Mouse (Mus musculus) heart, embryonic 16.5 days (tissue): ENCODE data around the gene Slc3a1. TPM values are rescaled to one million over a fixed set of nuclear protein-coding genes. Genes with fewer than 3 reads are reported as not detected.

Source experiments
- ATAC-seq: fragments of 200-750 bp; cut with Nextera tagmentation; replicated peaks from 2 replicates; pipeline ENCODE4 v1.8.0; 2017; ENCODE audit warnings: moderate number of reproducible peaks; ENCODE audit not compliant: insufficient read depth, low FRiP score; ENCODE audit errors: extremely low read depth
- H3K27ac ChIP-seq: fragments of 300-500 bp; sonication (generic); 2 replicates; pipeline ENCODE4 v1.5.1; 2014; ENCODE audit warnings: mild to moderate bottlenecking, low read length, control low read depth, moderate library complexity
- H3K27me3 ChIP-seq: fragments of 300-500 bp; sonication (generic); 2 replicates; pipeline ENCODE4 v1.6.1; 2014; ENCODE audit warnings: low read length, mixed read lengths; ENCODE audit not compliant: control insufficient read depth, insufficient read depth
- H3K36me3 ChIP-seq: fragments of 300-500 bp; sonication (generic); 2 replicates; pipeline ENCODE4 v1.6.1; 2014; ENCODE audit not compliant: control insufficient read depth, insufficient read depth
- H3K4me1 ChIP-seq: fragments of 300-500 bp; sonication (generic); 2 replicates; pipeline ENCODE4 v1.6.1; 2014; ENCODE audit warnings: low read length, mixed read lengths; ENCODE audit not compliant: control insufficient read depth, insufficient read depth
- H3K4me2 ChIP-seq: fragments of 300-500 bp; sonication (generic); 2 replicates; pipeline ENCODE4 v1.6.1; 2014; ENCODE audit warnings: low read depth, mild to moderate bottlenecking, control low read depth, low read length
- H3K4me3 ChIP-seq: fragments of 300-500 bp; sonication (generic); 2 replicates; pipeline ENCODE4 v1.5.1; 2014; ENCODE audit warnings: mild to moderate bottlenecking, control low read depth, low read length
- H3K9ac ChIP-seq: fragments of 300-500 bp; sonication (generic); 2 replicates; pipeline ENCODE4 v1.6.1; 2014; ENCODE audit warnings: low read length, control low read depth
- H3K9me3 ChIP-seq: fragments of 300-500 bp; sonication (generic); replicated peaks from 2 replicates; pipeline ENCODE4 v1.6.1; 2016; ENCODE audit warnings: low read length; ENCODE audit not compliant: control insufficient read depth
- WGBS: fragments of 180-500 bp; shearing (Covaris S2); extraction: QIAGEN DNeasy Blood & Tissue Kit; methylation state at CpG from one replicate; pipeline ENCODE4 v1.1.7; 2014; 5-methylcytosine and 5-hydroxymethylcytosine counted together
- polyA plus RNA-seq: library from polyadenylated mRNA; unstranded; fragments of >200 nt; fragmentation: Nextera tagmentation; extraction: Ambion mirVana; gene quantifications from 2 replicates; pipeline ENCODE4 v1.2.1, GENCODE M21; 2015

Gene Slc3a1
- 0.22 and 0.26 TPM in 2 replicates for polyA plus RNA-seq

DNA sequence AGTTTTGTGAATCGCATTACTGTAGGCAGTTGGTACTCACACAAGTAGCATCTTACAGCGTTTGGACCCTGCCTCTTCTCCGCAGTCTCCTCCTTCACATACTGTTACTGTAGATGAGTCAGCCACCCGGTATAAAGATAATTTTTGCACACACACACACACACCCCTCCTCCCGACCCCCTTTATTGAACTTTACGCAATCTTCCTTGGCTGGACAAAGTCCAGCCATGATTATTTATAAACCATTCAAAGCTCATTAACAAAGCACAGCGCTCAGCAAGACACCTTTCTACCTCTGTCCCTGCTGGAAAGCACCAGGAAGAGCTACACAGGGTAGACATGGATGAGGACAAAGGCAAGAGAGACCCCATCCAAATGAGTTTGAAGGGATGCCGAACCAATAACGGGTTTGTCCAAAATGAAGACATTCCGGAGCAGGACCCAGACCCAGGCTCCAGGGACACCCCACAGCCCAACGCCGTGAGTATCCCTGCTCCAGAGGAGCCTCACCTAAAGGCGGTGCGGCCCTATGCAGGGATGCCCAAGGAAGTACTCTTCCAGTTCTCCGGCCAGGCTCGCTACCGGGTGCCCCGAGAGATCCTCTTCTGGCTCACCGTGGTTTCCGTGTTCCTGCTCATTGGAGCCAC lies at the start of gene Slc3a1:
TSS of gene Slc3a1 (plus strand) at position 284 of the 647 bp plus-strand sequence.
- ATAC-seq = no peak
- no peaks in the 10 kb centered on the region for H3K27me3 ChIP-seq
- 88% methylated on average over 20 of the region's 20 CpGs for WGBS

DNA sequence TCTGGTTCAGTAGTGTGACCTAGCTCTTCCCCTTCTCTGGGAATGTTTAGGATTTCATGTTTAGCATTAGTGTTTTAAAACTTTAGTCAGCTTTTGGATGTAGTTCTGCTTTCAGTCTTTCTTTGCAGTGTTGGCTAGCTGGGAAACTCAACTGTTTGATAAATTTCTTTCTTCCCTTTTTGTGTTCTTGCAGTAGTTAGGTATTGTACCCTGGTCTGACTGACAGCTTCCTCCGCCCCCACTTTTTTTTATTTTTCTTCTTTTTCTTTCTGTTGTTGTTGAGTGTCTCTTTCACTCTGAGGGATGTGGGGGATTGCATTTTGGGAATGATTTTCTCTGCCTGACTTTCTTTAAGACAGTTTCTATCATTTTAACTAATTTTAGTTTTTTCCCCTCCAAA lies 46.5 kb upstream of the Slc3a1 start:
- H3K27me3 ChIP-seq = no peaks in the 10 kb centered on the region
- ATAC-seq = no peak
- WGBS = 96% methylated on average over 1 of the region's 1 CpGs

More for the DNA sequence above, at the start of gene Slc3a1:
- Histone ChIP-seq H3K4me2 (no peak within 1 kb of the TSS), H3K9ac (no peak within 1 kb of the TSS), H3K36me3 (no peaks in the 10 kb centered on the region), H3K27ac (no peak within 1 kb of the TSS), H3K4me3 (no peak within 1 kb of the TSS), H3K4me1 (0 out of 2 replicates have a peak, but pooled peaks cover under 1% of the 10 kb centered on the region), H3K9me3 (no peaks in the 10 kb centered on the region)

DNA sequence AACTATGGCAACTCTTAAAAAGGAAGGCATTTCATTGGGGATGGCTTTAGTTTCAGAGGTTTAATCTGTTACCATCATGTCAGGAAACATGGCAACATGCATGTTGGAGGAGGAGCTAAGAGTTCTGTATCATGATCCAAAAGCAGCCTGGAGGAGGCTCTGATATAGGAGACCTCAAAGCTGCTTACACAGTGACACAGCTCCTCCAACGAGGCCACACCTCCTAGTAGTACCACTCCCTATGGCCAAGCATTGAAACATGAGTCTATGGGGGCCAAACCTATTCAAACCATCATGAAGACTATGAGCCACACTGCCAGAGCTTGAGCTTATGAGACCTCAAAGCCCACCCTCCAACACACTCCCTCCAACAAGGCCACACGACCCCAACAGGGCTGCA lies 45.4 kb upstream of the Slc3a1 start:
- no peak for ATAC-seq
- WGBS = 93% methylated on average over 2 of the region's 2 CpGs
- Histone ChIP-seq H3K4me3 (no peak overlapping the region), H3K4me2 (no peak overlapping the region), H3K27ac (no peak overlapping the region), H3K9me3 (0 out of 2 replicates have a peak, but pooled peaks cover 4% of the 10 kb centered on the region), H3K4me1 (peaks cover 15% of the 10 kb centered on the region), H3K27me3 (no peaks in the 10 kb centered on the region), H3K36me3 (no peaks in the 10 kb centered on the region), H3K9ac (no peak overlapping the region)

More for the DNA sequence above, 46.5 kb upstream of the Slc3a1 start:
- peaks cover 4% of the 10 kb centered on the region; the same call in 1 of the 2 replicates for H3K36me3 ChIP-seq
- H3K27ac ChIP-seq = no peak overlapping the region
- no peak overlapping the region for H3K9ac ChIP-seq
- peaks cover 5% of the 10 kb centered on the region for H3K4me1 ChIP-seq
- no peak overlapping the region for H3K4me2 ChIP-seq
- H3K4me3 ChIP-seq = no peak overlapping the region
- 0 out of 2 replicates have a peak, but pooled peaks cover 4% of the 10 kb centered on the region for H3K9me3 ChIP-seq

DNA sequence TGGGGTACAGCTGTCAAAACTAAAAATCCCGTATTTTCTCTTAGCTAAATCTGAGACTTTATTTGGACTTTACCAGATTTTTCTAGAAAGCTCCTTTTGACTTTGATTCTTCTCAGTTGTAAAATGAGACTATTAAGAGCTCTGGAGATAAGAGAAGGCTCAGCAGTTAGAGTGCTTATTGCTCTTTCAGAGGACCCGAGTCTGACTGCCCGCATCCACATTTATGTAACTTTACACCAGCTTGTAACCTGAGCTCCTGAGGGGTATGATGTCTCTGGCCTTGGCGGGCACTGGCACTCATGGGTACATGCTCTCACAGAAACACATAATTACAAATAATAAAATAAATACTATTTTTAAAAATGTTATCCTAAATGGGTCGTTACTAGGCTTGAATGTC lies 41.8 kb upstream of the Slc3a1 start:
- Histone ChIP-seq H3K27me3 (no peaks in the 10 kb centered on the region), H3K4me3 (no peak overlapping the region), H3K4me1 (peaks cover 23% of the 10 kb centered on the region), H3K9ac (no peak overlapping the region), H3K27ac (no peak overlapping the region), H3K9me3 (no peaks in the 10 kb centered on the region), H3K36me3 (no peaks in the 10 kb centered on the region), H3K4me2 (no peak overlapping the region)
- ATAC-seq = no peak
- WGBS = 38% methylated on average over 5 of the region's 5 CpGs

DNA sequence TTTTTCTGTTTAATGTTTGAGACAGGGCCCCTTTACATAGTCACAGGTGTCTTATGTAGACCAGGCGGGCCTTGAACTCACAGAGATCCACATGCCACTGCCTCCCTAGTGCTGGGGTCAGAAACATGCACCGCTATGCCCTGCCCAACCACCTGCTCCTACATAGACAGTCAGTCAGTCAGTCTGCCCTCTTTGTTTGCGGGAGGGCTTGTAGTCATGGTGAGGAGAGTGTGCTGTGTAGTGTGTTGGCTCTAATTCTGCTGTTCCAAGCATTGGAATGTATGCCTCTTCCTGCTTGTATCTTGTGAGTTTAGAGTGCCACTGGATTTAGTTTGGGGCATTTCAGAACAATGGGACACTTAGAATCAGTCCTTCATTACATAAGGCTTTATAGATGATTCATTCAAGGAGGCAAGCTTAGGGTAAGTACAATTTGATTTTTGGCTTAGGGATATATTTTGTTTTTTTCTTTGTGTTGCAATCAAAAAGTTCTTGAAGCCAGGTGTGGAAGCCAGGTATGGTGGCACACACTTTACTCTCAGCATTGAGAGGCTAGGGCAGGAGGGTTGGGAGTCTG lies 40.3 kb upstream of the Slc3a1 start:
- 0 out of 2 replicates have a peak, but pooled peaks have one; percentile 32 for ATAC-seq
- WGBS = 73% methylated on average over 3 of the region's 3 CpGs
- H3K4me3 ChIP-seq = no peak overlapping the region

DNA sequence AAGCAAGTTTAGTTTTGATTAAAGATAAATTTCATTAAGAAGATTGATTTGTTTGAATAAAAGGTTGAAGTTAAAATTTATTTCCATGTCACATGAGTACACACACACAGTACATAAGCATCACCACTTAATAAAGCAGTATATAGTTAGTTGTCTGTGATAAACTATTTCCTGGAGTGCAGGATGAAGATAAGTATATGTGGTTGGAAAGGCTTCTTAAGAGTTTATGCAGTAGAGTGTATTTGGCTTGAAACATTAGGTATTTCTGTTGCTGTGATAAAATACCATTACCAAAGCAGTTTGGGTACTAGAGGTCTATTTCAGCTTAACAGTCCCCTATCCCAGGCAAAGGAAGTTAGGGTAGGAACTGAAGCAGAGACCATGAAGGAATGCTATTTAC lies 39.7 kb upstream of the Slc3a1 start:
- H3K9me3 ChIP-seq = no peaks in the 10 kb centered on the region
- H3K27me3 ChIP-seq = no peaks in the 10 kb centered on the region
- peaks cover 23% of the 10 kb centered on the region for H3K4me1 ChIP-seq
- H3K36me3 ChIP-seq = no peaks in the 10 kb centered on the region
- no peak overlapping the region for H3K4me3 ChIP-seq
- H3K27ac ChIP-seq = no peak overlapping the region
- no peak overlapping the region for H3K9ac ChIP-seq
- no peak for ATAC-seq
- H3K4me2 ChIP-seq = no peak overlapping the region

More for the DNA sequence above, 40.3 kb upstream of the Slc3a1 start:
- H3K9ac ChIP-seq = no peak overlapping the region
- H3K27ac ChIP-seq = no peak overlapping the region
- H3K27me3 ChIP-seq = no peaks in the 10 kb centered on the region
- H3K4me2 ChIP-seq = no peak overlapping the region
- H3K36me3 ChIP-seq = no peaks in the 10 kb centered on the region
- H3K4me1 ChIP-seq = peaks cover 23% of the 10 kb centered on the region
- no peaks in the 10 kb centered on the region for H3K9me3 ChIP-seq

DNA sequence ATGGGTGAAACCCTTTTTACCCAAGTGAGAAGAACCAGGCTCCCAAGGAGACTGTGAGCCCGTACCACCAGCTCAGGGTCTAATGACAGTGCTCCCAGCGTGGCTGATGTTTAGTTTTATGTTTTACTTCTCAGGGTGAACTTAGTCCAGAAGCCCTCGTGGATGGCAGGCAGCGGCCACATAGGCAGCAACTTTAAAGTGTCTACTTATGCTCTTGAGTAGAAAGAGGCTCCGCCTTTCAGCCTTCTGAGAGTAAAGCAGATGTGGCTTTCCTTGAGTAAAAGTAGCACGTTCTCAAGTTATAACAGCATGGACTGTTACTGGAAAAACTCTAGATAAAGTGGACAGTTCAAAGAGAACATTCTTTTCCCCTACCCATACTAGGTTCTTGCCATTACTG lies 32.3 kb upstream of the Slc3a1 start:
- H3K36me3 ChIP-seq = peaks cover 3% of the 10 kb centered on the region; the same call in 1 of the 2 replicates
- H3K27ac ChIP-seq = no peak overlapping the region
- no peak for ATAC-seq
- 62% methylated on average over 6 of the region's 6 CpGs for WGBS
- no peaks in the 10 kb centered on the region for H3K9me3 ChIP-seq
- no peak overlapping the region for H3K4me2 ChIP-seq
- H3K4me1 ChIP-seq = peaks cover 8% of the 10 kb centered on the region
- no peaks in the 10 kb centered on the region for H3K27me3 ChIP-seq
- H3K4me3 ChIP-seq = no peak overlapping the region
- H3K9ac ChIP-seq = no peak overlapping the region

DNA sequence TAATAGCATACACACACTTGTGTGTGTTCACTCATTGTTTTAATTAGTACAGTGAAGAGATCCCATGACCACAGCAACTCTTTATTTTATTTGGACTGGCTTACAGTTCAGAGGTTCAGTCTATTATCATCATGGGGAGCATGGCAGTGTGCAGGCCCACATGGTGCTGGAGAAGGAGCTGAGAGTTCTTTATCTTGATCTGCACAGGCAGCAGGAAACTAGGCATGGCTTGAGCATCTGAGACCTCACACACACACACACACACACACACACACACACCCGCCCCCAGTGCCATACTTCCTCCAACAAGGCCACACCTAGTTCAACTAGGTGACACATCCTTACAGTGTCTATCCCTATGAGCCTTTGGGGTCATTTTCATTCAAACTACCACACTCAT lies 30.5 kb upstream of the Slc3a1 start:
- H3K9me3 ChIP-seq = no peaks in the 10 kb centered on the region
- WGBS = 92% methylated on average over 1 of the region's 1 CpGs
- no peak overlapping the region for H3K27ac ChIP-seq
- no peak for ATAC-seq
- no peak overlapping the region for H3K9ac ChIP-seq
- no peaks in the 10 kb centered on the region for H3K27me3 ChIP-seq
- peaks cover 8% of the 10 kb centered on the region for H3K4me1 ChIP-seq
- peaks cover 3% of the 10 kb centered on the region; the same call in 1 of the 2 replicates for H3K36me3 ChIP-seq
- no peak overlapping the region for H3K4me3 ChIP-seq
- no peak overlapping the region for H3K4me2 ChIP-seq

DNA sequence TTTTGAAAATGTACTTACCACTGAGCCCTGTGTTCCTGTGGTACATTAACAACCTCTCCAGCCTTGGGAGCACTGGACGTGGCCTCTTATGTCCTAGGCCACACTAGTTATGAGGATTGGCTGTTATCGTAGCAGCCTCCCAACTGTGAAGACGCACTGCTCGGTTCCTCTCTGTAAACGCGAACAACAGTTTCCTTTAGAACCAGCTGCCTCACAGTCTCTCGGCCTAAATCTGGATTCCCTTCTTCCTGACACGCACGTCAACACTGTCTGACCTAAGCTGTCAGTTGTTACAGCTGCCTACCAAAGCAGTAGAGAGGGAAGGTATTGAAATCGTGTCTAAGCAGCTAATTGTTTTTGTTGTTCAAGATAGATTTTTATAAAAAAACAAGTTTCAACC lies 28.5 kb upstream of the Slc3a1 start:
- no peak for ATAC-seq
- H3K27ac ChIP-seq = no peak overlapping the region
- H3K4me2 ChIP-seq = peak overlapping the region; percentile 5; the same call in 1 of the 2 replicates
- H3K4me1 ChIP-seq = peaks cover 8% of the 10 kb centered on the region
- H3K9ac ChIP-seq = no peak overlapping the region
- peaks cover 5% of the 10 kb centered on the region; the same call in 1 of the 2 replicates for H3K36me3 ChIP-seq
- no peaks in the 10 kb centered on the region for H3K9me3 ChIP-seq
- no peak overlapping the region for H3K4me3 ChIP-seq
- 38% methylated on average over 10 of the region's 10 CpGs for WGBS
- H3K27me3 ChIP-seq = no peaks in the 10 kb centered on the region
